ENCODE assay signal across 10 mouse cellular contexts in genomic region chr19:55925425-55925803, GRCm38 (mm10).
A peak's percentile ranks its signal among the peaks of the same experiment; 100 is the strongest.
DNase-seq lines count a peak whose midpoint lies in the region; ATAC-seq and TF ChIP-seq lines count a peak whose summit lies in the region.
"Had no signal": no experiment of that assay in that cellular context is flagged by ENCODE, and none has a peak within 500 bp of the region (broad histone marks: within the 10 kb centered on the region; RNA-seq: fewer than 3 reads in every experiment).

No protein-coding gene starts in this region.

- H3K9me3 ChIP-seq in heart, embryonic 10.5 days, result no peaks in the 10 kb centered on the region
- H3K9me3 ChIP-seq in liver, embryonic 11.5 days (ENCODE audit: control insufficient read depth, low read length), result no peaks in the 10 kb centered on the region
- no peaks in the 10 kb centered on the region for H3K9me3 ChIP-seq in stomach, postnatal 0 days (ENCODE audit: control insufficient read depth, low read length)

- H3K9ac ChIP-seq in liver, embryonic 11.5 days (ENCODE audit: low read depth, low read length), result no peak overlapping the region
- no peak overlapping the region for H3K9ac ChIP-seq in stomach, postnatal 0 days (ENCODE audit: low read length)

- no peak for TF ChIP-seq EP300 in stomach, postnatal 0 days (optimal IDR thresholded peaks at IDR 0.05)

- peak; percentile 90 for DNase-seq in heart, embryonic 10.5 days (ENCODE audit: low spot score)
- no peak for DNase-seq in heart, adult 8-10 months (ENCODE audit: low spot score)
- DNase-seq in ovary, adult 18-20 months (ENCODE audit: low spot score), result peak; percentile 52
- no peak for DNase-seq in ovary, postnatal 14 days (ENCODE audit: low spot score)
- DNase-seq in liver, embryonic 11.5 days (ENCODE audit: low spot score), result peak; percentile 62
- DNase-seq in stomach, postnatal 0 days (ENCODE audit: low spot score), result peak; percentile 72
- no peak for DNase-seq in cerebellum, adult 11 months
- no peak for DNase-seq in layer of hippocampus, adult 2 months (ENCODE audit: low spot score in 2 of 2)
- DNase-seq: cerebellum, adult 9-10 months; layer of hippocampus, adult 9-11 months had no signal

- H3K4me1 ChIP-seq in heart, embryonic 10.5 days, result peaks cover 25% of the 10 kb centered on the region
- peaks cover 24% of the 10 kb centered on the region for H3K4me1 ChIP-seq in liver, embryonic 11.5 days (replicated peaks; ENCODE audit: control insufficient read depth, insufficient read depth, low read length)
- no peaks in the 10 kb centered on the region for H3K4me1 ChIP-seq in stomach, postnatal 0 days (replicated peaks; ENCODE audit: control insufficient read depth, insufficient read depth)

- no peak overlapping the region for H3K27ac ChIP-seq in heart, embryonic 10.5 days
- peak overlapping the region; percentile 86; the same call in 1 of the 2 replicates for H3K27ac ChIP-seq in liver, embryonic 11.5 days (ENCODE audit: low read depth, low read length)
- H3K27ac ChIP-seq in stomach, postnatal 0 days (replicated peaks), result no peak overlapping the region
- no peak overlapping the region for H3K27ac ChIP-seq in layer of hippocampus, adult 2 months

- ATAC-seq in liver, embryonic 11.5 days (replicated peaks; ENCODE audit: low FRiP score), result peak; percentile 61; the same call in 1 of the 2 replicates
- ATAC-seq in stomach, postnatal 0 days (ENCODE audit: low FRiP score, low TSS enrichment), result no peak

- no peak for TF ChIP-seq CTCF in stomach, postnatal 0 days (IDR thresholded peaks at IDR 0.05; ENCODE audit: low read depth)
- TF ChIP-seq CTCF in layer of hippocampus, adult 2 months (conservative IDR thresholded peaks at IDR 0.05), result no peak

- peak overlapping the region; percentile 62 for H3K4me2 ChIP-seq in liver, embryonic 11.5 days
- H3K4me2 ChIP-seq in stomach, postnatal 0 days (replicated peaks; ENCODE audit: low read depth), result no peak overlapping the region

- no peak overlapping the region for H3K4me3 ChIP-seq in heart, embryonic 10.5 days
- no peak overlapping the region; the same call in 1 of the 2 replicates for H3K4me3 ChIP-seq in liver, embryonic 11.5 days (ENCODE audit: low read depth, low read length)
- no peak overlapping the region for H3K4me3 ChIP-seq in stomach, postnatal 0 days (ENCODE audit: low read depth, low read length)
- H3K4me3 ChIP-seq in layer of hippocampus, adult 2 months, result no peak overlapping the region

- peaks cover 51% of the 10 kb centered on the region for H3K36me3 ChIP-seq in heart, embryonic 10.5 days
- peaks cover 3% of the 10 kb centered on the region; the same call in 1 of the 2 replicates for H3K36me3 ChIP-seq in liver, embryonic 11.5 days (ENCODE audit: control insufficient read depth, insufficient read depth, low read length)
- H3K36me3 ChIP-seq in stomach, postnatal 0 days (ENCODE audit: control insufficient read depth, insufficient read depth, low read length), result peaks cover 20% of the 10 kb centered on the region

- H3K27me3 ChIP-seq in heart, embryonic 10.5 days (ENCODE audit: insufficient read depth, poor library complexity, severe bottlenecking), result no peaks in the 10 kb centered on the region
- H3K27me3 ChIP-seq in liver, embryonic 11.5 days (replicated peaks; ENCODE audit: control insufficient read depth, insufficient read depth, low read length), result no peaks in the 10 kb centered on the region
- H3K27me3 ChIP-seq in stomach, postnatal 0 days (ENCODE audit: control insufficient read depth, insufficient read depth, low read length), result no peaks in the 10 kb centered on the region

- 57% methylated on average over 7 of the region's 7 CpGs for WGBS in heart, embryonic 10.5 days
- 34% methylated on average over 7 of the region's 7 CpGs for WGBS in liver, embryonic 11.5 days
- WGBS in stomach, postnatal 0 days, result 70% methylated on average over 7 of the region's 7 CpGs

Comparison
In these comparisons a context has a peak if more than half of its experiments do, and no peak if none do; other contexts are left out.
1. DNase-seq: peak in heart, embryonic 10.5 days (single experiment), ovary, adult 18-20 months (single experiment), liver, embryonic 11.5 days (single experiment) and stomach, postnatal 0 days (single experiment); none in heart, adult 8-10 months (single experiment), ovary, postnatal 14 days (single experiment), cerebellum, adult 11 months (single experiment) and layer of hippocampus, adult 2 months (0 of 2).